Mouse (Mus musculus): ENCODE measurements around the gene Map6. TPM values are rescaled to one million over a fixed set of nuclear protein-coding genes. Genes with fewer than 3 reads are reported as not detected.
A peak's percentile ranks its signal among the peaks of the same experiment; 100 is the strongest.

The Map6 gene
- polyA plus RNA-seq, 1 experiment from 2014 or later = 3.5 TPM

DNA sequence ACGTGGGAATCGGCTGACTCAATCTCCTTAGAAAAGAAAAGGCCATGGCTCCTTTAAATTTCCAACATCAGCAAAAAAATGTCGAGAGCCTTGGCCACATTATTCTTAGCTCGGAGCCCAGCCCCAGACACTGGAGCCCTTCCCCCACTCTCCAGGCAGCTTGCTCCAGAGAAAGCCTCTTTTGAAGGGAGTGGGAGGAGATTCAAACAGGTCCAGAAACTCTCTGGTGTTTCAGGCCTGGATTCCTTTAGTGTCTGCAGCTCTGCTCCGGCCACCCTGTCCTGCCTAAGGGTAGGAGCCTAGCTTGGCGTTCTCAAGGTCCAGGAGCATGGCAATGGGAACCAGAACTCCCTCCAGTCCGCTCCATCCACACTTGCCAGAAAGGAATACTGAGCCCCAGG is 88.5 kb downstream of the Map6 start:
- Histone ChIP-seq H3K9me3 (ENCODE audit: control insufficient read depth, low read length) (no peaks in the 10 kb centered on the region), H3K27ac (ENCODE audit: low read length) (peak overlapping the region; percentile 97), H3K4me2 (ENCODE audit: low read depth, low read length) (peak overlapping the region; percentile 53), H3K36me3 (ENCODE audit: control insufficient read depth, insufficient read depth, low read length) (no peaks in the 10 kb centered on the region), H3K4me1 (ENCODE audit: control insufficient read depth, insufficient read depth, low read length) (peaks cover 54% of the 10 kb centered on the region), H3K27me3 (replicated peaks; ENCODE audit: control insufficient read depth, insufficient read depth, low read length) (no peaks in the 10 kb centered on the region), H3K4me3 (ENCODE audit: low read length) (peak overlapping the region; percentile 28), H3K9ac (ENCODE audit: low read depth, low read length) (peak overlapping the region; percentile 58)
- WGBS = 12% methylated on average over 7 of the region's 7 CpGs
- ATAC-seq = peak; percentile 9

- 35% methylated on average over 9 of the region's 9 CpGs for WGBS
- Histone ChIP-seq H3K4me1 (ENCODE audit: control insufficient read depth, insufficient read depth, low read length) (peaks cover 56% of the 10 kb centered on the region), H3K27ac (ENCODE audit: low read length) (peak overlapping the region; percentile 97), H3K36me3 (ENCODE audit: control insufficient read depth, insufficient read depth, low read length) (no peaks in the 10 kb centered on the region), H3K4me3 (ENCODE audit: low read length) (peak overlapping the region; percentile 28; the same call in 1 of the 2 replicates), H3K4me2 (ENCODE audit: low read depth, low read length) (peak overlapping the region; percentile 44), H3K9ac (ENCODE audit: low read depth, low read length) (peak overlapping the region; percentile 58), H3K27me3 (replicated peaks; ENCODE audit: control insufficient read depth, insufficient read depth, low read length) (no peaks in the 10 kb centered on the region), H3K9me3 (ENCODE audit: control insufficient read depth, low read length) (no peaks in the 10 kb centered on the region)
- peak; percentile 9; the same call in 1 of the 2 replicates for ATAC-seq
Observed at GRCm38 (mm10) chr7:99356244-99356930, 89.1 kb downstream of the Map6 start.

- H3K27ac ChIP-seq (ENCODE audit: low read length) = peak overlapping the region; percentile 97
- no peaks in the 10 kb centered on the region for H3K36me3 ChIP-seq (ENCODE audit: control insufficient read depth, insufficient read depth, low read length)
- H3K9me3 ChIP-seq (ENCODE audit: control insufficient read depth, low read length) = no peaks in the 10 kb centered on the region
- no peaks in the 10 kb centered on the region for H3K27me3 ChIP-seq (replicated peaks; ENCODE audit: control insufficient read depth, insufficient read depth, low read length)
- no peak overlapping the region for H3K4me3 ChIP-seq (ENCODE audit: low read length)
- peaks cover 56% of the 10 kb centered on the region for H3K4me1 ChIP-seq (ENCODE audit: control insufficient read depth, insufficient read depth, low read length)
- no peak overlapping the region for H3K4me2 ChIP-seq (ENCODE audit: low read depth, low read length)
- 43% methylated on average over 7 of the region's 7 CpGs for WGBS
- ATAC-seq = no peak
- no peak overlapping the region for H3K9ac ChIP-seq (ENCODE audit: low read depth, low read length)
Observed at GRCm38 (mm10) chr7:99357201-99357600, 90.0 kb downstream of the Map6 start.

DNA sequence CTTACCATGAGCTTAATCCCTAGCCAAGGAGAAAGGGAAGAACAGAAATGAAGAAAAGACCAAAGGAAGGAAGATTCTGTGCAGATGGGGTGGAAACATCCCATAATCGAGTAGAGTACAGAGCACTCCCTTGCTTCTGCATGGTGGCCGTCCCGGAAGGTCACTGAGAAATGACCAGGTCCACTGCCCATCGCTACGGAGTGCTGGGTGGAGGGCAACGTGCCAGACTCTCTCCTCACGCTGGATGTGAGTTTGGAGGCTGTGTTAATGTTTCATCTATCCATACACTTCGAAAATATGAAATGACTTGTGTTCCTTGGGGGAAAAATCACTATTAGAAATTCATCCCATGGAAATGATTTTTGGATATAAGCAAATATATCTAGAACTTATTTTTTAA is 91.1 kb downstream of the Map6 start:
- Histone ChIP-seq H3K4me1 (ENCODE audit: control insufficient read depth, insufficient read depth, low read length) (peaks cover 55% of the 10 kb centered on the region), H3K9ac (ENCODE audit: low read depth, low read length) (no peak overlapping the region), H3K27ac (ENCODE audit: low read length) (no peak overlapping the region), H3K27me3 (replicated peaks; ENCODE audit: control insufficient read depth, insufficient read depth, low read length) (no peaks in the 10 kb centered on the region), H3K9me3 (ENCODE audit: control insufficient read depth, low read length) (no peaks in the 10 kb centered on the region), H3K36me3 (ENCODE audit: control insufficient read depth, insufficient read depth, low read length) (no peaks in the 10 kb centered on the region), H3K4me3 (ENCODE audit: low read length) (no peak overlapping the region), H3K4me2 (ENCODE audit: low read depth, low read length) (no peak overlapping the region)
- no peak for ATAC-seq
- WGBS = 89% methylated on average over 8 of the region's 8 CpGs

- peaks cover 37% of the 10 kb centered on the region for H3K4me1 ChIP-seq (ENCODE audit: control insufficient read depth, insufficient read depth, low read length)
- ATAC-seq = peak; percentile 94
- WGBS = 27% methylated on average over 10 of the region's 10 CpGs
- peak overlapping the region; percentile 64 for H3K9ac ChIP-seq (ENCODE audit: low read depth, low read length)
- peak overlapping the region; percentile 97 for H3K27ac ChIP-seq (ENCODE audit: low read length)
- H3K27me3 ChIP-seq (replicated peaks; ENCODE audit: control insufficient read depth, insufficient read depth, low read length) = no peaks in the 10 kb centered on the region
- H3K36me3 ChIP-seq (ENCODE audit: control insufficient read depth, insufficient read depth, low read length) = no peaks in the 10 kb centered on the region
- peak overlapping the region; percentile 16; the same call in 1 of the 2 replicates for H3K4me2 ChIP-seq (ENCODE audit: low read depth, low read length)
- no peaks in the 10 kb centered on the region for H3K9me3 ChIP-seq (ENCODE audit: control insufficient read depth, low read length)
- H3K4me3 ChIP-seq (ENCODE audit: low read length) = no peak overlapping the region
Observed at GRCm38 (mm10) chr7:99360021-99360802, 93.0 kb downstream of the Map6 start.

DNA sequence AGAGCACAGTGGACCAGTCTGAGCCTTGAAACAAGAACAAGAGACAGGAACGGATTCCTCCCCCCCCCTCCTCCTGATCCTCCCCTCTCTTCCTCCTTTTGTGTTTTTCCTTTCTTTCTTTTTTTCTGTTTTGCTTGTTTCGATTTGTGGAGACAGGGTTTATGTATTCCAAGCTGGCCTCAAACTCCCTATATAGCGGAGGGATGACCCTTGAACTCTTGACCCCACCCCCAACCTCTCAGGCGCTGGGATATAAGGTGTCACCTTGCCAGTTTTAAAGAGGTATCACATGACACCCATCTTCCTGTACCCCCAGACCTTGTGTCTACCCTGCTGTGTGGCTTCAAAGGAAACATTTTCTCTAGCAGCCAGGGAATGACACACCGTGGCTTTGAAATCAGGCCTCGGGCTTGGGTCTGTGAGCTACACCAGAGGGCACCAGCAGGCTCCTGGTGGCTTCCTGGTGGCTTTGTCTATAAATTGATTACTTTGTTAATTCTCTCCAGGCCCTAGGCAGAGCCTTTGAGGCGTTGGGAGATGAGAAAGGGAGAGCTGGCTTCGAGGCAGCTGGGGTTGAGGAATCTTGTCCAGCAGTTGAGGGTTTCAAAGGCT is 93.7 kb downstream of the Map6 start:
- 30% methylated on average over 8 of the region's 8 CpGs for WGBS
- H3K9ac ChIP-seq (ENCODE audit: low read depth, low read length) = peak overlapping the region; percentile 47; the same call in 1 of the 2 replicates
- H3K9me3 ChIP-seq (ENCODE audit: control insufficient read depth, low read length) = no peaks in the 10 kb centered on the region
- ATAC-seq = no peak
- no peak overlapping the region for H3K4me3 ChIP-seq (ENCODE audit: low read length)
- peak overlapping the region; percentile 97 for H3K27ac ChIP-seq (ENCODE audit: low read length)
- no peaks in the 10 kb centered on the region for H3K27me3 ChIP-seq (replicated peaks; ENCODE audit: control insufficient read depth, insufficient read depth, low read length)
- no peak overlapping the region for H3K4me2 ChIP-seq (ENCODE audit: low read depth, low read length)
- H3K4me1 ChIP-seq (ENCODE audit: control insufficient read depth, insufficient read depth, low read length) = peaks cover 31% of the 10 kb centered on the region
- no peaks in the 10 kb centered on the region for H3K36me3 ChIP-seq (ENCODE audit: control insufficient read depth, insufficient read depth, low read length)

DNA sequence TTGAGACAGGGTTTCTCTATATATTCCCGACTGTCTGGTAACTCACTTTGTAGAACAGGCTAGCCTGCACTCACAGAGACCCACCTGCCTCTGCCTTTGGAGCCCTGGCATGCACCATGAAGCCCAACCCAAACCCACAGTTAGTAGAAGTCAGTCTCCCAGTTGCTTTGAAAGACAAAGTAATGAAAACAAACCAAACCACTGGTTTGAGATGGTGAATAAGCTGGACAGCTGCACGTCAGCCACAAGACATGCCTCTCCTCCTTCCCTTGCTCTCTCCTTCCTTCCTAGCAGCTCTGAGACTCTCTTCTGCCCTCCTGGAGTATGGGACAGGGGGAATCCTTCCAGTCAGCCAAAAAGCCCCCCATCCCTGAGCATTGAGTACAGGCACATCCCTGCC is 94.9 kb downstream of the Map6 start:
- H3K27ac ChIP-seq (ENCODE audit: low read length) = no peak overlapping the region
- 83% methylated on average over 2 of the region's 2 CpGs for WGBS

GRCm38 (mm10) chr7:99365069-99365468 is 97.8 kb downstream of the Map6 start:
- Histone ChIP-seq H3K4me2 (ENCODE audit: low read depth, low read length) (no peak overlapping the region), H3K9me3 (ENCODE audit: control insufficient read depth, low read length) (no peaks in the 10 kb centered on the region), H3K9ac (ENCODE audit: low read depth, low read length) (no peak overlapping the region), H3K27me3 (replicated peaks; ENCODE audit: control insufficient read depth, insufficient read depth, low read length) (no peaks in the 10 kb centered on the region), H3K27ac (ENCODE audit: low read length) (no peak overlapping the region), H3K4me3 (ENCODE audit: low read length) (no peak overlapping the region), H3K36me3 (ENCODE audit: control insufficient read depth, insufficient read depth, low read length) (no peaks in the 10 kb centered on the region), H3K4me1 (ENCODE audit: control insufficient read depth, insufficient read depth, low read length) (peaks cover 8% of the 10 kb centered on the region)
- ATAC-seq = no peak
- 0% methylated on average over 5 of the region's 5 CpGs for WGBS

More for the DNA sequence above, 94.9 kb downstream of the Map6 start:
- no peaks in the 10 kb centered on the region for H3K27me3 ChIP-seq (replicated peaks; ENCODE audit: control insufficient read depth, insufficient read depth, low read length)
- no peaks in the 10 kb centered on the region for H3K9me3 ChIP-seq (ENCODE audit: control insufficient read depth, low read length)
- H3K9ac ChIP-seq (ENCODE audit: low read depth, low read length) = no peak overlapping the region
- peaks cover 19% of the 10 kb centered on the region for H3K4me1 ChIP-seq (ENCODE audit: control insufficient read depth, insufficient read depth, low read length)
- no peak for ATAC-seq
- no peak overlapping the region for H3K4me2 ChIP-seq (ENCODE audit: low read depth, low read length)
- no peaks in the 10 kb centered on the region for H3K36me3 ChIP-seq (ENCODE audit: control insufficient read depth, insufficient read depth, low read length)
- no peak overlapping the region for H3K4me3 ChIP-seq (ENCODE audit: low read length)

- Histone ChIP-seq H3K9me3 (ENCODE audit: control insufficient read depth, low read length) (no peaks in the 10 kb centered on the region), H3K36me3 (ENCODE audit: control insufficient read depth, insufficient read depth, low read length) (no peaks in the 10 kb centered on the region), H3K4me1 (ENCODE audit: control insufficient read depth, insufficient read depth, low read length) (no peaks in the 10 kb centered on the region), H3K4me2 (ENCODE audit: low read depth, low read length) (no peak overlapping the region), H3K4me3 (ENCODE audit: low read length) (no peak overlapping the region), H3K27me3 (replicated peaks; ENCODE audit: control insufficient read depth, insufficient read depth, low read length) (no peaks in the 10 kb centered on the region), H3K9ac (ENCODE audit: low read depth, low read length) (no peak overlapping the region), H3K27ac (ENCODE audit: low read length) (no peak overlapping the region)
- no peak for ATAC-seq
- 57% methylated on average over 6 of the region's 6 CpGs for WGBS
Observed at GRCm38 (mm10) chr7:99366716-99367115, 99.5 kb downstream of the Map6 start.
